Mouse (Mus musculus) forebrain, embryonic 15.5 days (tissue): Measurements from ENCODE around the gene Eif4a3. TPM values are rescaled to one million over a fixed set of nuclear protein-coding genes. Genes with fewer than 3 reads are reported as not detected.
"Not testable (repeated sequence)": the region's sequence is repeated elsewhere in the genome, so short reads cannot be mapped to it uniquely, and the experiment has no call there.

Experiments
- ATAC-seq: fragments of 200-750 bp; cut with Nextera tagmentation; replicated peaks from 2 replicates; pipeline ENCODE4 v1.8.0; 2017; ENCODE audit warnings: mild to moderate bottlenecking, moderate TSS enrichment, moderate library complexity
- H3K27ac ChIP-seq: fragments of 300-500 bp; sonication (generic); replicated peaks from 2 replicates; pipeline ENCODE4 v1.5.1; 2015; ENCODE audit warnings: mild to moderate bottlenecking, inconsistent platforms
- H3K27me3 ChIP-seq: fragments of 300-500 bp; sonication (generic); 2 replicates; pipeline ENCODE4 v1.6.1; 2015; ENCODE audit warnings: inconsistent platforms
- H3K36me3 ChIP-seq: fragments of 300-500 bp; sonication (generic); 2 replicates; pipeline ENCODE4 v1.6.1; 2015; ENCODE audit warnings: mild to moderate bottlenecking, inconsistent platforms
- H3K4me1 ChIP-seq: fragments of 300-500 bp; sonication (generic); 2 replicates; pipeline ENCODE4 v1.6.1; 2015; ENCODE audit warnings: inconsistent platforms
- H3K4me2 ChIP-seq: fragments of 300-500 bp; sonication (generic); replicated peaks from 2 replicates; pipeline ENCODE4 v1.6.1; 2015; ENCODE audit warnings: mild to moderate bottlenecking, inconsistent platforms
- H3K4me3 ChIP-seq: fragments of 300-500 bp; sonication (generic); 2 replicates; pipeline ENCODE4 v1.5.1; 2015; ENCODE audit warnings: mild to moderate bottlenecking, inconsistent platforms
- H3K9ac ChIP-seq: fragments of 300-500 bp; sonication (generic); replicated peaks from 2 replicates; pipeline ENCODE4 v1.6.1; 2015; ENCODE audit warnings: mild to moderate bottlenecking, inconsistent platforms
- H3K9me3 ChIP-seq: fragments of 300-500 bp; sonication (generic); 2 replicates; pipeline ENCODE4 v1.6.1; 2016; ENCODE audit warnings: inconsistent platforms
- whole genome bisulfite sequencing: fragments of 180-500 bp; shearing (Covaris S2); methylation state at CpG from one replicate; pipeline ENCODE4 v1.1.7; 2015; ENCODE audit warnings: mixed read lengths; 5-methylcytosine and 5-hydroxymethylcytosine counted together
- polyA plus RNA-seq: library from polyadenylated mRNA; unstranded; fragments of >200 nt; fragmentation: Nextera tagmentation; extraction: Ambion mirVana; gene quantifications from 2 replicates; pipeline ENCODE4 v1.2.1, GENCODE M21; 2015

Gene Eif4a3
- polyA plus RNA-seq, 1 experiment from 2014 or later: 313 TPM

DNA sequence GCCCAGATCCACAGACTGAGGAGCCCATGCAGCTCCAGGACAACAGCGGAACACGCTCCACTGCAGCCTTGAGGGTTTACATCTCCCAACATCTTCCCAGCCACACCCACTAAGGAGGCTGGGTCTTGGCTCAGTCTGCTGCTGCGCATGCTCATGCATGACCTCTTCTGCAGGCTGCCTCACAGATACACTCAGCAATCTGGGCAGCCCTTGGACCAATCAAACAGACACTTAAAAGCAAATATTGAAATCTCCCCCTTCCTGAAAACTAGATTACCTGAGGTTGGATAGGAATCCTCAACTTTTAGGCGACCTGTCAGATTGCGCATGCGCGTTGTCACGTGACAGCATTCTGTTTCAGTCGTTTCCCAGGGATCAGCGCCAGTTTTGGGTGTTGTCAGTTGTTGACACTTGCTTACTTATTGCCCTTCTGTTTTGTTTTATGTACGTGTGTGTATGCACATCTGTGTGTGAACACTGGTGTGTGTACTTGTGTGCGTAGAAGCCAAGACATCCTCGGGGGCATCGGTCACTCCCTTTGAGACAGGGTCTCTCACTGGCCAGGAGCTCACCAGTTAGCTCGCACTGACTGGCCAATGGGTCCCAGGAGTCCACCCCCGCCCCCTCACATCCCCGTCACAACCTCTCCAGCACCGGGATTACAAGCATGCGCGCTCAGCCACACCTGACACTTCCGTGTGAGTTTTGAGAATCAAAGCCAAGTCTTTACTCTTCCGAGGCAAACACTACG, 41.1 kb downstream of the Eif4a3 start:
- no peak overlapping the region; the same call in 1 of the 2 replicates for H3K9ac ChIP-seq
- peak; percentile 60 for ATAC-seq
- H3K4me3 ChIP-seq: peak overlapping the region; percentile 30
- no peaks in the 10 kb centered on the region for H3K4me1 ChIP-seq
- WGBS: 64% methylated on average over 23 of the region's 23 CpGs
- no peaks in the 10 kb centered on the region for H3K9me3 ChIP-seq
- no peaks in the 10 kb centered on the region for H3K27me3 ChIP-seq
- peak overlapping the region; percentile 31; the same call in 1 of the 2 replicates for H3K27ac ChIP-seq
- peaks cover 3% of the 10 kb centered on the region; the same call in 1 of the 2 replicates for H3K36me3 ChIP-seq
- peak overlapping the region; percentile 46 for H3K4me2 ChIP-seq

DNA sequence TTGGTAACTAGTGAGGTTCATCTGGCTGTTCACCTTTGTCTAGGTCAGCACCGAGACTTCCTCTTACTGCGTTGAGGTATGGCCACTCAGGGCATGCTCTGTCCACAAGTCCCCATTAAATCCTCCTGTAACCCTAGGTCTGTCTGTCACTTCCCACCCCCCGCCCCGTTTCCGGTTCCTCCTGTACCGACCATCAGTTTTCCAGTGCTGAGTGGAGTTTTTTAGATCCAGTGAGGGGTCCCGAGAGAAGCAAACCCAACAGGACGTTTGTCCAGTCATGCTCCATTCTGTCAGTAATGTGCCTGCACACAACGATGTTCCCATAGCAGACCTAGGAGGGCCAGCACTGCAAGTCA, 41.7 kb downstream of the Eif4a3 start:
- peaks cover 2% of the 10 kb centered on the region; the same call in 1 of the 2 replicates for H3K36me3 ChIP-seq
- H3K4me1 ChIP-seq: peaks cover 2% of the 10 kb centered on the region; the same call in 1 of the 2 replicates
- H3K9ac ChIP-seq: no peak overlapping the region
- H3K4me3 ChIP-seq: peak overlapping the region; percentile 30
- H3K9me3 ChIP-seq: no peaks in the 10 kb centered on the region
- WGBS: 75% methylated on average over 9 of the region's 9 CpGs
- peak overlapping the region; percentile 46 for H3K4me2 ChIP-seq
- no peaks in the 10 kb centered on the region for H3K27me3 ChIP-seq
- H3K27ac ChIP-seq: peak overlapping the region; percentile 31; the same call in 1 of the 2 replicates
- ATAC-seq: no peak

GRCm38 (mm10) chr11:119256557-119256956, 43.3 kb downstream of the Eif4a3 start:
- not testable (repeated sequence) for H3K4me3 ChIP-seq, H3K4me2 ChIP-seq, ATAC-seq, H3K9me3 ChIP-seq, H3K27ac ChIP-seq, H3K27me3 ChIP-seq, H3K9ac ChIP-seq, H3K36me3 ChIP-seq
- WGBS: 82% methylated on average over 5 of the region's 5 CpGs
- H3K4me1 ChIP-seq: peaks cover 11% of the 10 kb centered on the region; the same call in 1 of the 2 replicates

GRCm38 (mm10) chr11:119252854-119253541, 46.9 kb downstream of the Eif4a3 start:
- no peaks in the 10 kb centered on the region; the same call in 1 of the 2 replicates for H3K36me3 ChIP-seq
- H3K27ac ChIP-seq: no peak overlapping the region
- H3K27me3 ChIP-seq: no peaks in the 10 kb centered on the region
- ATAC-seq: peak; percentile 72; the same call in 1 of the 2 replicates
- peak overlapping the region; percentile 21 for H3K4me3 ChIP-seq
- H3K4me1 ChIP-seq: peaks cover 11% of the 10 kb centered on the region; the same call in 1 of the 2 replicates
- no peaks in the 10 kb centered on the region for H3K9me3 ChIP-seq
- H3K9ac ChIP-seq: no peak overlapping the region
- H3K4me2 ChIP-seq: peak overlapping the region; percentile 37
- WGBS: 7% methylated on average over 21 of the region's 22 CpGs

DNA sequence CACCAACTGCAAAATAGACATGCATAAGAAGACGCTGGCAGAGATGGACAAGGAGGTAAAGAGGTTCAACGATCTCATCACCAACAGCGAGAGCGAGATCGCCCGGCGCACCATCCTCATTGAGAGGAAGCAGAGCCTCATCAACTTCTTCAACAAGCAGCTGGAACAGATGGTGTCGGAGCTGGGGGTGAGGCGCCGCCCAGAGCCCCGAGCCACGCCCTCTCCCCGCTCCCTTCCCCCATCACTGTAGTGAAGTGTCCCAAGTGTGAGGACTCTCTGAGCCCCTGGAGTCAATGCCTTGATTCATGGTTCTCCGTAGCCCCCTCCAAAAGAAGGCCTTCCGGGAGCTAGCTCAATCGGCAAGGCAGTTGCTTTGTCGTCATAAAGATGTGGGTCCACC, 48.9 kb downstream of the Eif4a3 start:
- H3K27ac ChIP-seq: no peak overlapping the region
- no peak overlapping the region for H3K4me2 ChIP-seq
- no peak for ATAC-seq
- H3K4me3 ChIP-seq: no peak overlapping the region
- no peaks in the 10 kb centered on the region for H3K27me3 ChIP-seq
- no peaks in the 10 kb centered on the region; the same call in 1 of the 2 replicates for H3K36me3 ChIP-seq
- 74% methylated on average over 17 of the region's 17 CpGs for WGBS
- H3K4me1 ChIP-seq: peaks cover 11% of the 10 kb centered on the region; the same call in 1 of the 2 replicates
- no peaks in the 10 kb centered on the region for H3K9me3 ChIP-seq
- H3K9ac ChIP-seq: no peak overlapping the region

GRCm38 (mm10) chr11:119249011-119249410, 50.9 kb downstream of the Eif4a3 start:
- no peak overlapping the region for H3K27ac ChIP-seq
- no peak overlapping the region for H3K4me3 ChIP-seq
- WGBS: 33% methylated on average over 6 of the region's 6 CpGs
- H3K9ac ChIP-seq: no peak overlapping the region
- peaks cover 11% of the 10 kb centered on the region; the same call in 1 of the 2 replicates for H3K4me1 ChIP-seq
- no peaks in the 10 kb centered on the region for H3K27me3 ChIP-seq
- no peaks in the 10 kb centered on the region for H3K36me3 ChIP-seq
- ATAC-seq: peak; percentile 49
- H3K9me3 ChIP-seq: no peaks in the 10 kb centered on the region
- no peak overlapping the region for H3K4me2 ChIP-seq

GRCm38 (mm10) chr11:119245543-119245942, 54.3 kb downstream of the Eif4a3 start:
- H3K4me1 ChIP-seq, H3K9ac ChIP-seq, H3K27ac ChIP-seq, H3K9me3 ChIP-seq, ATAC-seq, H3K27me3 ChIP-seq, H3K4me2 ChIP-seq, H3K36me3 ChIP-seq, H3K4me3 ChIP-seq: not testable (repeated sequence)
- 95% methylated on average over 6 of the region's 6 CpGs for WGBS

DNA sequence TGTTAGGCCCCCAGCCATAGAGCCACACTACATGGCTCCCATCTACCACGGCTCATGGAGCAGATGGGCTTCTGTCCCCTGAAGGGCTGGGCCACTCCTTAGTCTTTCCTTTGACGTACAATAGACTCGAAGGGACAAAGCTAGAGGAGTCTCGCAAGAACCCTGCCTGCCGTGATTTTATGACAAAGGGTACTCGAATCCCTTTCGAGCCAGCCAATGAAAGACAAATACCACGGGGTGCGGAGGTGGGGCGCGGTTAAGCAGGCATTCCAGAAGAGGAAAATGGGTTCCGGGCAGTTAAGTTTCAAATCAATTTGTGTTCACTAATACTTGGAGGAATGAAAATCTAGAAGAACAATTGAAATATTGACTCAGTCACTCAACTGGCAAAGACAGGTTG, 60.4 kb downstream of the Eif4a3 start:
- Histone ChIP-seq H3K9ac (no peak overlapping the region), H3K4me2 (no peak overlapping the region), H3K9me3 (no peaks in the 10 kb centered on the region), H3K36me3 (0 out of 2 replicates have a peak, but pooled peaks cover 3% of the 10 kb centered on the region), H3K27me3 (no peaks in the 10 kb centered on the region), H3K4me1 (peaks cover 8% of the 10 kb centered on the region), H3K27ac (no peak overlapping the region), H3K4me3 (no peak overlapping the region)
- 94% methylated on average over 12 of the region's 12 CpGs for WGBS
- no peak for ATAC-seq

Other genes with a start within 250 kb of the Eif4a3 start
- 15.5 and 16.5 TPM in 2 replicates for gene Cbx4, start 213.9 kb downstream of the Eif4a3 start, polyA plus RNA-seq
- 52.4 and 54.6 TPM in 2 replicates for gene Tbc1d16, start 71.6 kb downstream of the Eif4a3 start, polyA plus RNA-seq
- 12.9 and 13.7 TPM in 2 replicates for gene Ccdc40, start 71.5 kb downstream of the Eif4a3 start, polyA plus RNA-seq
- 43.9 and 49.8 TPM in 2 replicates for gene Gaa, start 32.2 kb downstream of the Eif4a3 start, polyA plus RNA-seq
- gene Card14, start 7.7 kb upstream of the Eif4a3 start, polyA plus RNA-seq: 0.09 and 0.18 TPM in 2 replicates
- 3.0 and 3.7 TPM in 2 replicates for gene Sgsh, start 55.4 kb upstream of the Eif4a3 start, polyA plus RNA-seq
- gene Slc26a11, start 55.5 kb upstream of the Eif4a3 start, polyA plus RNA-seq: 3.5 and 3.9 TPM in 2 replicates
- 0.75 and 1.4 TPM in 2 replicates for gene Rnf213, start 93.0 kb upstream of the Eif4a3 start, polyA plus RNA-seq
- gene Endov, start 191.3 kb upstream of the Eif4a3 start, polyA plus RNA-seq: 17.3 and 18.5 TPM in 2 replicates
- 9.0 and 10.2 TPM in 2 replicates for gene Nptx1, start 247.7 kb upstream of the Eif4a3 start, polyA plus RNA-seq